Mouse (Mus musculus) left cerebral cortex, postnatal 25 days (tissue): ENCODE data around the gene Atraid. TPM values are rescaled to one million over a fixed set of nuclear protein-coding genes. Genes with fewer than 3 reads are reported as not detected.
"Not testable (repeated sequence)": the region's sequence is repeated elsewhere in the genome, so short reads cannot be mapped to it uniquely, and the experiment has no call there.

Experiments used
- DNase-seq, 2 experiments: peaks; one replicate each; pipeline ENCODE4 v3.0.0; 2022; ENCODE audit warnings: low spot score in 2 of 2, mixed read lengths in 1 of 2
- intact Hi-C: fragments of 180-260 bp; cut with DNase I; formaldehyde crosslinking; loops from one replicate; pipeline ENCODE4 v1.15.1; 2025
- total RNA-seq, 2 experiments: library from RNA; stranded (reverse); gene quantifications; 2 replicates each; pipeline ENCODE4 v1.2.3; 2021

The Atraid gene
- total RNA-seq, 2 experiments from 2014 or later: 70.8 to 71.4 TPM

DNA sequence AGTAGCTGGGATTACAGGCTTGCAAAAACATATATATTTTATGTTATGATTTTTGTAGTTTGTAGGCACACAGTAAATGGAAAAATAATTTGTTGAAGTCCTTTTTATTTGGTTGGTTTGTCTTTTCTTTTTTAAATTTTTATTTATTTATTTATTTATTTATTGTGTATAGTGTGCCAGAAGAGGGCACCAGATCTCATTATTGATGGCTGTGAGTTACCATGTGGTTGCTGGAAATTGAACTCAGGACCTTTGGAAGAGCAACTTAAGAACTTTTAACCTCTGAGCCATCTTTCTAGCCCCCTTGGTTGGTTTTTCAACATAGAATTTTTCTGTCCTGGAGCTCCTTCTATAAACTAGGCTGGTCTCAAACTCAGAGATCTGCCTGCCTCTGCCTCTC lies 2.3 kb downstream of the Atraid start:
- intact Hi-C loops: no loop called here
- no peak for DNase-seq

DNA sequence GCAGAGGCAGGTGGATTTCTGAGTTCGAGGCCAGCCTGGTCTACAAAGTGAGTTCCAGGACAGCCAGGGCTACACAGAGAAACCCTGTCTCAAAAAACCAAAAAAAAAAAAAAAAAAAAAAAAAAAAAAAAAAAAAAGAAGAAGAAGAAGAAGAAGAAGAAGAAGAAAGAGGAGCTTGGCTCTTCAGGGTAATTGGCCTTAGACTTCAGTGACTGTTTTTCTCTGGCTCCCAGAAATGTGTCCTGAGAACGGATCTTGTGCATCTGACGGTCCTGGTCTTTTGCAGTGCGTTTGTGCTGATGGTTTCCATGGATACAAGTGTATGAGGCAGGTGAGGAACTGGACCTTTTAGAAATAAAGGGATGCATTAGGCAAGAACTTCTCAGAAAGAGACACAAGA lies 5.6 kb downstream of the Atraid start:
- DNase-seq, intact Hi-C loops: not testable (repeated sequence)

DNA sequence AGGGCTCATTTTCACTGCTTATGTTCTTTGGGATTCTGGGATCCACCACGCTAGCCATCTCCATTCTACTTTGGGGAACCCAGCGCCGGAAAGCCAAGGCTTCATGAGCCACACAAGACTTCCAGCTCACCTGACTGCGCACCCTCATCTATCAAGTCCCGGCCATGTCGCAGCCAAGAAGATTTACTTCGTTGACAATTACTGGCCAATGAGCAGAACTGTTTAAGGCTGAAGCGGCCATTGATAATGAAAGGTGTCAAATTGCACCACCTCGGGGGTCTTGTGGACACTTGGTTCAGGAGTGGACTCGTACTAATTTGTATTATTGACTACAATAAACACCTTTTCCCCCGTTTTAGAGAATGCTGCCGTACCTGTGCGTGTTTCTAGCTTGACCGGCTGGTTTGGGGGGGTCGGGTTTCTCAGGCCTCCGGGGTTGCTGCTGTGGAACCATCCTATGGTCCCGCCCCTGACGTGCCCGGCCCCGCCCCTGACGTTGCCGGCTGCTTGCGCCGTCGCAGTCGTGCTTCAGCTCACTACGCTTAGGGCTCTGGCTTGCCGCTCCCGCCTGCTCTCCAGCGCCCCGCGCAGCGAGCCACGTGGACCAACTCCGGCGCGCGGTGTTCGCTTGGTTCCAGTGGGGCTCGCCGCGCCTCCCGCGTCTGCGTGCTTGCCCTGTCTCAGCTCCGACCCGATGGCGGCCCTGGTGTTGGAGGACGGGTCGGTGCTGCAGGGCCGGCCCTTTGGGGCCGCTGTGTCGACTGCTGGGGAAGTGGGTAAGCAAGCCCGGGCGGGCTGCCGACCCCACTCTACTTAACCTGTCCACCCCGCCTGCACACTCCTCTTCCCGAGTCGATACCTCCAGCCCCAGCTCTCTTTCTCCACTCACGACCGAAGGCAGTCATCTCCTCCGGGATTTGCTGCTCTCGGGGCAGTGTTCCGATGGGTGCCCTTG lies 6.4 kb downstream of the Atraid start, which contains the start of gene Cad:
Cad (plus strand) TSS at position 520 of the 955 bp plus-strand sequence.
- DNase-seq: peak; percentile 93 to 97
- intact Hi-C loops: no loop called here

DNA sequence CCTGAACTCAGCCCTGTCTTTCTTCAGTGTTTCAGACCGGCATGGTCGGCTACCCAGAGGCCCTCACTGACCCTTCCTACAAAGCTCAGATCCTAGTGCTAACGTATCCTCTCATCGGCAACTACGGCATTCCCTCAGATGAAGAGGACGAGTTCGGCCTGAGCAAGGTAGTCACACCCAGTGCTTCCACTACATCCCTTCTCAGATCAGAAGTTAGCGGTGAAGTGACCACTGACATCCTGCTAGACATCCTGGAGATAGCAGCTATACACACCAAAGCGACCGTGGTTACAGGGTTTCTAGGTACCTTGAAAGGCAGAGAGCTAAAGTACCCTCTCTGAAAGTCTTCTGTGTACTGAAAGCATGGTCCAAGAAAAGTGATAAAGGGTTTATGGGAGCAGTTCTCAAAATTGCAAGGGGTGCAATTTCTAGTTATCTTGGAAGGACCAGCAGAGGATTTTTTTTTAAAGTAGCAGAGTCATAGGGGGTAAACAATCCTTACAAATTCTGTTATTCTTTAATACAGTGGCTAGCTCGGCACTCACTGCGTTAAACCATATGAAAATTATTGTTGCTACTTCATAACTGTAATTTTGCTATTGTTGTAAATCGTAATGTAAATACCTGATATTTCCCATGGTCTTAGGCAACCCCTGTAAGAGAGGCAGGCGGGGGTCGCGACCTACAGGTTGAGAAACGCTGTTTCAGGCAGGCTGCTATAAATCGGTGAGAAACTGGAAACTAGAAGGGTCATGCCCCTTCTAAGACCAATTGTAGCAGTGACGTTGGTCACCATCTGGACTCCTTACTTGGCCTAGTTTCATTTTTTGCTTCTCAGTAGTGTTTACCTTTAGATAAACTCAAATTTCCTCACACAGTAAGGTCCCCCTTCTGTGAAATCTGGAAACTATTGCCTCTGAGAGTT lies 7.4 kb downstream of the Atraid start:
- no peak for DNase-seq
- intact Hi-C loops: no loop called here

DNA sequence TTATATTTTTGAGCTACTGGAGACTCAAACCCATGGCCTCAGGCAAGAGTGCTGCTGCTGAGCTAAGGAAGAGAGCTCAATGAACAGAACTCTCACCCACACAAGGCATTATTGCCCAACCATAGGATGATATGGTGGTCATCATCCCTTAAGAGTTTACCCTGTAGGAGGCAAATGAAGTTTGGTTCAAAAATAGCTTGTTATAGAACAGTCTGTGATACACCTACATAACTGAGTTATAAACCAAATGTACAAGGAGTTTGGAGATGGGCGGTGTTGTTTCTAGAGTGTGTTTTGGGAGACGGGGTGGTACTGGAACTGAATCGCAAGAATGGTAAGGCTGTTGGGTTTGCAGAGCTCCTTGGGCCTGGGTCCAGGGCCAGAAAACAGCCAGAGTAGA lies 21.7 kb downstream of the Atraid start:
- intact Hi-C loops: no loop called here
- DNase-seq: peak in 1 of 2 experiments; percentile 63

DNA sequence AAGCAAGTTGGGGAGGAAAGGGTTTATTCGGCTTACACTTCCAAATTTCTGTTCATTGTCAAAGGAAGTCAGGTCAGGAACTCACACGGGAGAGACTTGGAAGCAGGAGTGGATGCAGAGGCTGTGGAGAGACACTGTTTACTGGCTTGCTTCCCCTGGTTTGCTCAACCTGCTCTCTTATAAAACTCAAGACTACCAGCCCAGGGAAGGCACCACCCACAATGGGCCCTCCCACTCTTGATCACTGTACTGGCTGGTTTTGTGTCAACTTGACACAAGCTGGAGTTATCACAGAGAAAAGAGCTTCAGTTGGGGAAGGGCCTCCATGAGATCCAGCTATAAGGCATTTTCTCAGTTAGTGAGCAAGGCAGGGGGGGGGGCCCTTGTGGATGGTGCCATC lies 22.9 kb downstream of the Atraid start:
- intact Hi-C loops: no loop called here
- peak in 1 of 2 experiments; percentile 53 for DNase-seq

DNA sequence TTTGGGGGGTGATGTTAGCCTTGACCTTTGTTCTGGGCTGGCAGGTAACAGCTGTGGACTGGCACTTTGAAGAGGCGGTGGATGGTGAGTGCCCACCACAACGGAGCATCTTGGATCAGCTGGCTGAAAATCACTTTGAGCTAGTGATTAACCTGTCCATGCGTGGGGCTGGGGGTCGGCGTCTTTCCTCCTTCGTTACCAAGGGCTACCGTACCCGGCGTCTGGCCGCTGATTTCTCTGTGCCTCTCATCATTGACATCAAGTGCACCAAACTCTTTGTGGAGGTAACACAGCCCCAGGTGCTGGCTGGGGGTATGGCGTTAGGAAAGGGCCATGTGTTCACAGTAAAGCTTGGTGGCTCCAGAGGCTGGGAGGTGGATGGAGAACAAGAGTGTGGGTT lies 23.7 kb downstream of the Atraid start:
- intact Hi-C loops: no loop called here
- DNase-seq: no peak

DNA sequence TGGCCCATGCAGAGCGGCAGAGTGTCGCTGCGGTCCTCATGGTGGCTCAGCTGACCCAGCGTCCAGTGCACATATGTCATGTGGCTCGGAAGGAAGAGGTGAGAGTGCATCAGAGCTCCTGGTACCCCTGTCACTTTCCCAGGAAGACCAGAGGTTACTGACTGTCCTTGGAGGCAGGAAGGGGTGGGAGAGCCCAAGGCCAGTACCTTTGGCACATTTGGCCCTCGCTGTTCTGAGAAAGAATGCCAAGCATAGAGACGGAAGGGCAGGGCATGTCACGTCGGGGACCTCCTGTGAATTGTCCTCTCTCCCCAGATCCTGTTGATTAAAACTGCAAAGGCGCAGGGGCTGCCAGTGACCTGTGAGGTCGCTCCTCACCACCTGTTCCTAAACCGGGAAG lies 25.1 kb downstream of the Atraid start:
- intact Hi-C loops: no loop called here
- no peak for DNase-seq

DNA sequence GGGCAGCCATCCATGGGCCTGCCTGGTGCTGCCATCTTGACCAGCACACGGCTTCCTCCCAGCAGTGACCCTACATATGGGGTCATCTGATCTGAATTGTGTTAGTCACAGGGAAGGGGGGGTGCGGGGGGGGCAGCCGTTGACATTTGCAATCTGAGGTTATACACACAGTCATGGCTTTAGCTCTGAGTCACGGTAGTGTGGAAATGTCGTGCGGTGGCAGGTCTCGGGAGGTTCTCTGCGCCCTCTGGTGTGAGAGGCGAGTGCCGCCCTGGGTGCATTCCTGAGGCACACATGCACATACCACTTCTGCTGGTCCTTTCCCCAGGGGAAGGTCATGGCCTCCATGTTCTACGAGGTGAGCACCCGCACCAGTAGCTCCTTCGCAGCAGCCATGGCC lies 28.2 kb downstream of the Atraid start:
- intact Hi-C loops: no loop called here
- no peak for DNase-seq

DNA sequence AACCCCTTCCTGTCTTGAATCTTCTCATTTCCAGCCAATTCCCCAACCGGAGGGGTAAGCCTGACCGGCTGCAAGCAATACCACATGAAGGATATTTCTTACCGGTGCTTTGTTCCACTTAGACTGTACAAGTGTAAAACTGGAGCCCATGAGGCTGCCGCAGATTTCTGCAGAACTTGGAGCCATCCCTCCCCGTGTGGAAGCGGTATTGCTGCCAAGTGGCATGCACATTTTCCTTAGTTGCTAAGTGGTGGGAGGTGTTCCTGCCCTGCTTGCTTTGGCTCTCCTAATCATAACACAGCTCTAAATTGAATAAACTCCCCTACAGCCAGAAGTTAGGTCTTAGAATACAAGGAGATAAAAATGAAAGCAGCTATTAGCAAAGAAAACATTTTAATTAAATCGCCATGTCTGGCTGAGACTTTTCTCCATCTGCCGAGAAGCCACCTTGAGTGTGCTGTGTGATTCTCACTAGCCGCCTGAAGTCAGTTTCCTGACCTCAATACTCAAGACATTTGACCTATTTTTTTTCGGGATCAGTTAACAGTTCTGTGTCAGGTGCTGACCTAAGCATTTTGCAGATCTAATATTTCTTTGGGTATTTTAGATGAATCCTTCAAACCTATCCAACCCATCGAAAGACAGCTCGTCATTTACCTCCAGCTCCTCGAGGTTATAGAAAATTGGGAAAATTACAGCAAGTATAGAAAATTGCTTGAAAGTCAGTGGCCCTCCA lies 32.1 kb downstream of the Atraid start:
- intact Hi-C loops: loop anchor here (1.0 kb wide), 2 partner anchors 12 to 41 kb away; no protein-coding TSS in a partner anchor
- peak; percentile 68 to 91 for DNase-seq

DNA sequence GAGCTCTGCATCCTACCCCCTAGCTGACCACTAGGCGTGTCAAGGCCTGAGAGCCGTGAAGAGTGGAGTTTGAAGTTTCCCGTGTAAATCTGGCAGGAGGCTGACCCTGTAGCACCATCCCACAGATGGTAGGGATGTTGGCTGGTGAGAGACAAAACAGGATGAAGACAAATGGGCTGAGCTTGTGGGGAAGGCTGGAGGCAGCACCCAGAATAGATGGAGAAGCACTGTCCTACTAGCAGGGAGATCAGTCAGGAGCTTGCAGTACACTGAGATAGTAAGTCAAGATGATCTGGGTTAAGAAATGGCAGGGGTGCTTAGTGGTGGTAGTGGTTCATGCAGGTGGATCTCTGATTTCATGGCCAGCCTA lies 32.7 kb downstream of the Atraid start:
- intact Hi-C loops: loop anchor here (1.0 kb wide), 2 partner anchors 12 to 41 kb away; no protein-coding TSS in a partner anchor
- DNase-seq: peak in 1 of 2 experiments; percentile 70

DNA sequence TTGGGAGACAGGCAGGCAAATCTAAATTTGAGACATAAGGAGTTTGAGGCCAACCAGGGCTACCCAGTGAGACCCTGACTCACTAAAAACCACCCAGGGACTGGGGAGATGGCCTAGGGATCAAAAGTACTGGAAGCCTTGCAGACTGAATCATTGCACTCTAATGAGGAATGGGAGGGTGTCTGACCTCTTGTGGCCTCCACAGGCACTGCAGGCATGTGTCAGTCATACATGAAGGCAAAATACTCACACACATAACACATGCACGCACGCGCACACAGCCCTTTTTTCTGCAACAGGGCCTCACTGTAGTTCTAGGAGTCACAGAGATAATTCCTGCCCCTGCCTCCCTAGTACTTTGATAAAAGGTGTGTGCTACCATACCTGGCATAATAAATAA lies 33.3 kb downstream of the Atraid start:
- DNase-seq: peak in 1 of 2 experiments; percentile 60
- intact Hi-C loops: no loop called here

DNA sequence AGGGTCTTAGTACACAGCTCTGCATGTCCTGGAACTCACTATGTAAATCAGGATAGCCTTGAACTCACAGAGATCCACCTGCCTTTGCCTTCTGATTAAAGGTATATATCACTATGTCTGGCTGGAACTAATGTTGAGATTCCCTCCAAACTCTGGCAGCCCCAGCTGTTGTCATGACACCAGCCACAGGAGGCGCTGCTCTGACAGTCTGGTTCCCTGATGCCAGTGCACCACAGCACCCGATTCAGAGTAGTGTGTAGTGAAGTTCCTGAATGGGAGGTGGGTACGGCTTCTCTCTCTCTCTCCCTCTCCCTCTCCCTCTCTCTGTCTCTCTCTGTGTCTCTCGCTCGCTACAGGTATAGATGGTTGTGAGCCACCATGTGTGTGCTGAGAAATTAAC lies 34.2 kb downstream of the Atraid start:
- DNase-seq: peak; percentile 47 to 68
- intact Hi-C loops: no loop called here

DNA sequence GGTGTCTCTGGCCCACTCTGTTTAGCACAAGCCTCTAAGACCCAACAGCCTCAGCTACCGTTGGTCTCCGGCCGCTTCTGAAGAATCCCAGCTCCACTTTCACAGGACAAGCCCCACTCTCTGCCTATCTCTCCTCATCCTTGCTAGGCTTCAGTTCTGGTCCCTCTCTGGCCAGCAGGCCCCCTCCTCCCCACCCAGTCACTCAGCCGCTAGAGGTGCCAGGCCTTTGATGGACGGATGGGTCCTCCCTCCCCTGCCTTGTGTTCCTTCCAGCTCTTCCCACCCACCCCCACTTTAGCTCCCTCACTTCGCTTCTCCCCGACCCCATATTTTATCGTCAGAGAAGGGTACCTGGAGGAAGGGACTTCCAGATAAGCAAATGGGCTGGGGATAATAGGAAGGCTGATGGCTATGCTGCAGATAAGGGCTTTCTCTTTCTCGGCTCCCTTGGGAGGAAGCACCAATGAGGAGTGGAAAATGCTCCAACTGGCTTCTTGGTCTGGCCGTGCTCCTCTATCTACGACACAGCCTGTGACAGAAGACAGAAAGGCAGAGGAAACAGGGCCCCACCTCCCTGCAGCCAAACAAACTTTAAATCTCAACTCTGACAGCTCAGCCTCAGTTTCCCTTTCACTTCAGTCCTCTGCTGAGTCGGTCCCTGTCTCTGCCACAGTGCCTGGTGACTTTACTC lies 35.0 kb downstream of the Atraid start:
- peak in 1 of 2 experiments; percentile 4 for DNase-seq
- intact Hi-C loops: no loop called here

DNA sequence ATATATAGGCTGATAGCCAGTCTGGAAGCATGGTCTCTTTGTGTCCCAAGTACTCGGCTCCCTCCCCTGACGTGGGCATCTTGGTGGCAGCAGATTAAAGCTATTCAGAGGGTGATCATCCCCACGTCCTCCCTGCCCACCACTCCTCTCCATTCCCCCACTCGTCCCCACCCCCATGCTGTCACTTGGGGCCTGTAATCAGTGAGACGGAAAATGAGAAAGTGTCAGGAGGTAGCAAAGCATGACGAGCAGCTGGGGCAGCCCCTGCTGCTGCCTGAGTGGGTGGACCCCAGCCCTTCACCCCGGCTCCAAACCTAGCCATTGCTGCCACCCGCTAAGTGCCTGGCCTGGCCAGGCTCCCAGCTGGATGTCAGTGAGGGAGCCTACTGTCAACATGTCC lies 35.8 kb downstream of the Atraid start:
- intact Hi-C loops: no loop called here

DNA sequence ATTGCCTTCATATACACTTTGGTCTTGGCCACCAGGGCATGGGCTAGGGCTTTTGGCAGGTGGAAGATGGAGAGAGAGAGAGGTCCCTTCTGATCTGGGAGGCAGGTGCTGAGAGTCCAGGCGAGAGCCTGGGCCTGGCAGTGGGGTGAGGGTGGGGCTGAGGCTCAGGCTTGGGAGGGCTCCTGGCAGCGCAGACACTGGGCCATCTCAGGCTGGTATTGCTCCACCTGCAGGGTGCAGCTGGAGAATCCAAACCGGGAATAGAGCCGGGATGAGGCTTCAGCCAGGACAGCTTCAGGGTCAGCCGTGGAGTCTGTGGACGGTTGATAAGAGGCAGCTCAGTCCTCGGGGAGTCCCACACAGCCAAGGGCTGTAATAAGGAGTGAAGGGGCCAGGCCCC lies 38.5 kb downstream of the Atraid start:
- peak in 1 of 2 experiments; percentile 6 for DNase-seq
- intact Hi-C loops: no loop called here

More for the DNA sequence above, 35.8 kb downstream of the Atraid start:
- no peak for DNase-seq

DNA sequence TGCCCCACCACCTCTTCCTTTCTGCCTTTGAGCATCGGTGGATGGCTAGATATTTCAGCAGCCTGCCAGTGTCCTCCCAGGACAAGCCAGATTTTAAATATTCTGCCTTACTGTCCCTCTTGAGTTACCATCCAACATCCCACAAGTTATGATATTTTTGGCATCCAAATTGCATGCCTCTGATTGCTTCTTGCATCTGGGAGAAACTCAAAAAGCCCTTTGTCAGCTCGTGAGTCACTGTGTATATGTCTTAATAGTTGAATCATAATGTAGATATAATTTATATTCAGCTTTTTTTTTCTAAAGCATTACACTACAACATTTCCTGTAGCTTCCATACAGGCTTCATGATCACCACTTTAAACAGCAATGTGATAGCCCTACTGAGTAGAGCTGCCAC lies 39.0 kb downstream of the Atraid start:
- intact Hi-C loops: no loop called here
- peak in 1 of 2 experiments; percentile 69 for DNase-seq

DNA sequence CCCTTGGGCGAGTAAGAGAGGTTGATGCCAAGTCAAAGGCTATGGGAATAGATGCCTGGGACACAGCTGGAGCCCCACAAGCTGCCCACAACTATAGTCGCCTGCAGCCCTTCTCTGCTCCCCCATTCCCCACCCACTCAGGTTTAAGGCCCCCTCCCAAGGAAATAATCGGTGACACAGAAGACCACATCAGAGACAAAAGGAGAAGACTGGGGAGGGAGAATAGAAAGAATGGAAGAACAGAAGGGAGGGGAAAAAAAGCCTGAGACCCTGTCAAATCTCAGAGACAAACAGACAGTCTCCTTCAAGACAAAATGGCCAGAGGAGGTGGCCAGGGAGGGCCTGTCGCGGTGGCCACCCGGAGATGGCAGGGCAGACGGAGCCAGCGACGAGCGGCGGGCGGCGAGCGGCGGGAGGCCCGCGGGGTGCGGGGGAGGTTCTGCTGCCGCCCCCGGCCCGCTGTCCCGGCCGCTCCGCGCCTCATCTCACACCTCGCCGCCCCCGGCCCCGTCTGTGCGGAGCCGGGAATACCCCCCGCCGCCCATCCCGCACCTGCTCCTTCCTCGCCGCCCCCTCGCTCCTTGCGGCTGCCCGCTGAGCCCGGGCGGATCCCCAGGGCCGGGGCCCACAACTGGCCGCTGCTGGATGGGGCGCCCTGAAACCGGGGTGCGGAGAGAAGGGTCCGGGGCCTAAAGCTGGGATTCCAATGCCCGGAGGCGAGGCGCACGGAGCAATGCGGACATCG lies 44.3 kb downstream of the Atraid start:
- intact Hi-C loops: loop anchor here (1.0 kb wide), 1 partner anchor 12 kb away; no protein-coding TSS in a partner anchor
- peak; percentile 69 to 70 for DNase-seq
